Mouse (Mus musculus) MEL (cell line): ENCODE results near the gene Srprb. TPM values are rescaled to one million over a fixed set of nuclear protein-coding genes. Genes with fewer than 3 reads are reported as not detected.

Experiments used
- DNase-seq: peaks from one replicate; pipeline ENCODE4 v3.0.0; 2011; ENCODE audit warnings: low read depth, low spot score
- H3K27ac ChIP-seq: 2 replicates; pipeline ENCODE4 v1.5.1; 2012; ENCODE audit warnings: low read depth, mild to moderate bottlenecking, control low read depth, low read length, moderate library complexity; ENCODE audit not compliant: control insufficient read depth
- H3K27me3 ChIP-seq, 2 experiments: fragments of 150-350 bp in 1 of 2; sonication (generic) in 1 of 2; 2 replicates each; pipeline ENCODE4 v1.6.1; 2012; ENCODE audit warnings: low read length in 2 of 2, mild to moderate bottlenecking in 2 of 2, improper control_type of control experiment in 1 of 2, moderate library complexity in 1 of 2; ENCODE audit not compliant: insufficient read depth in 2 of 2, control insufficient read depth in 1 of 2
- H3K36me3 ChIP-seq, 2 experiments: 2 replicates each; pipeline ENCODE4 v1.6.1; 2012 to 2014; ENCODE audit warnings: low read length in 2 of 2, improper control_type of control experiment in 1 of 2, inconsistent platforms in 1 of 2, mild to moderate bottlenecking in 1 of 2; ENCODE audit not compliant: insufficient read depth in 2 of 2, control insufficient read depth in 1 of 2
- H3K4me1 ChIP-seq, 2 experiments: fragments of 150-350 bp in 1 of 2; sonication (generic) in 1 of 2; 2 replicates each; pipeline ENCODE4 v1.6.1; 2012; ENCODE audit warnings: low read length in 2 of 2, improper control_type of control experiment in 1 of 2, mild to moderate bottlenecking in 1 of 2; ENCODE audit not compliant: insufficient read depth in 2 of 2, control insufficient read depth in 1 of 2
- H3K4me3 ChIP-seq, 2 experiments: fragments of 150-350 bp in 1 of 2; sonication (generic) in 1 of 2; 2 replicates each; pipeline ENCODE4 v1.5.1; 2012; ENCODE audit warnings: low read depth in 2 of 2, low read length in 2 of 2, mild to moderate bottlenecking in 2 of 2, moderate library complexity in 2 of 2, control low read depth in 1 of 2, improper control_type of control experiment in 1 of 2; ENCODE audit not compliant: control insufficient read depth in 1 of 2, insufficient read depth in 1 of 2
- H3K79me2 ChIP-seq: 2 replicates; pipeline ENCODE4 v1.6.1; 2012; ENCODE audit warnings: mild to moderate bottlenecking, low read length, moderate library complexity; ENCODE audit not compliant: control insufficient read depth, poor library complexity, insufficient read depth
- H3K9ac ChIP-seq: 2 replicates; pipeline ENCODE4 v1.6.1; 2012; ENCODE audit warnings: low read depth, mild to moderate bottlenecking, control low read depth, low read length, moderate library complexity; ENCODE audit not compliant: control insufficient read depth, poor library complexity, severe bottlenecking
- H3K9me3 ChIP-seq: fragments of 150-350 bp; sonication (generic); replicated peaks from 2 replicates; pipeline ENCODE4 v1.6.1; 2012; ENCODE audit warnings: mild to moderate bottlenecking, low read length, improper control_type of control experiment, moderate library complexity; ENCODE audit not compliant: insufficient read depth
- BHLHE40 ChIP-seq: IDR thresholded peaks from 2 replicates; pipeline ENCODE4 v1.6.1; 2012; ENCODE audit warnings: low read depth, mild to moderate bottlenecking, inconsistent platforms, low read length, improper control_type of control experiment, borderline replicate concordance
- CHD1 ChIP-seq: IDR thresholded peaks from 2 replicates; pipeline ENCODE4 v1.6.1; 2012; ENCODE audit warnings: low read depth, mild to moderate bottlenecking, inconsistent platforms, low read length, improper control_type of control experiment
- CHD2 ChIP-seq: IDR thresholded peaks from 2 replicates; pipeline ENCODE4 v1.6.1; 2011; ENCODE audit warnings: low read length, improper control_type of control experiment
- E2F4 ChIP-seq: IDR thresholded peaks from 2 replicates; pipeline ENCODE4 v1.6.1; 2011; ENCODE audit warnings: low read depth, low read length, improper control_type of control experiment, borderline replicate concordance
- EP300 ChIP-seq, 2 experiments: IDR thresholded peaks; 2 replicates each; pipeline ENCODE4 v1.6.1; 2011; ENCODE audit warnings: improper control_type of control experiment in 2 of 2, low read length in 2 of 2, low read depth in 1 of 2, mild to moderate bottlenecking in 1 of 2
- ETS1 ChIP-seq: IDR thresholded peaks from 2 replicates; pipeline ENCODE4 v1.6.1; 2012; ENCODE audit warnings: low read depth, mild to moderate bottlenecking, inconsistent platforms, low read length, improper control_type of control experiment, moderate library complexity
- KAT2A ChIP-seq: conservative IDR thresholded peaks from 2 replicates; pipeline ENCODE4 v1.6.1; 2012; ENCODE audit warnings: low read depth, low read length, improper control_type of control experiment, inconsistent platforms
- MAX ChIP-seq: IDR thresholded peaks from 2 replicates; pipeline ENCODE4 v1.6.1; 2011; ENCODE audit warnings: low read length, improper control_type of control experiment
- MAZ ChIP-seq: IDR thresholded peaks from 2 replicates; pipeline ENCODE4 v1.6.1; 2012; ENCODE audit warnings: low read depth, mild to moderate bottlenecking, inconsistent platforms, low read length, improper control_type of control experiment
- MEF2A ChIP-seq: IDR thresholded peaks from 2 replicates; pipeline ENCODE4 v1.6.1; 2014; ENCODE audit warnings: low read depth, mild to moderate bottlenecking, inconsistent platforms, low read length, improper control_type of control experiment; ENCODE audit not compliant: poor library complexity, insufficient replicate concordance, severe bottlenecking; ENCODE audit errors: extremely low read depth
- NELFE ChIP-seq: IDR thresholded peaks from 2 replicates; pipeline ENCODE4 v1.6.1; 2011; ENCODE audit warnings: low read depth, low read length, improper control_type of control experiment
- POLR2AphosphoS2 ChIP-seq: IDR thresholded peaks from 2 replicates; pipeline ENCODE4 v1.6.1; 2011; ENCODE audit warnings: low read length, improper control_type of control experiment
- POLR2AphosphoS5 ChIP-seq: IDR thresholded peaks from 2 replicates; pipeline ENCODE4 v1.6.1; 2012; ENCODE audit warnings: low read depth, borderline replicate concordance, mild to moderate bottlenecking, inconsistent platforms, low read length, moderate library complexity, mixed read lengths
- UBTF ChIP-seq: IDR thresholded peaks from 2 replicates; pipeline ENCODE4 v1.6.1; 2012; ENCODE audit warnings: low read depth, mild to moderate bottlenecking, inconsistent platforms, low read length, improper control_type of control experiment, moderate library complexity, borderline replicate concordance; ENCODE audit not compliant: insufficient read depth
- USF2 ChIP-seq, 2 experiments: IDR thresholded peaks; 2 replicates each; pipeline ENCODE4 v1.6.1; 2011 to 2012; ENCODE audit warnings: improper control_type of control experiment in 2 of 2, low read length in 2 of 2, borderline replicate concordance in 1 of 2, inconsistent platforms in 1 of 2, low read depth in 1 of 2, mild to moderate bottlenecking in 1 of 2; ENCODE audit not compliant: insufficient read depth in 1 of 2
- ZNF384 ChIP-seq: IDR thresholded peaks from 2 replicates; pipeline ENCODE4 v1.6.1; 2012; ENCODE audit warnings: low read depth, mild to moderate bottlenecking, inconsistent platforms, low read length, improper control_type of control experiment
- polyA plus RNA-seq, 2 experiments: library from polyadenylated mRNA; stranded (reverse) in 1 of 2; unstranded in 1 of 2; fragments of >175 nt in 1 of 2; fragments of >200 nt in 1 of 2; gene quantifications; 2 replicates each; pipeline versions ENCODE4 v1.2.1 to v1.2.4; 2012; ENCODE audit warnings: low replicate concordance in 2 of 2, low read depth in 1 of 2; ENCODE audit not compliant: insufficient read length in 2 of 2, insufficient read depth in 1 of 2, missing spikeins in 1 of 2
- total RNA-seq: library from RNA; depleted of rRNA; stranded (reverse); fragments of 300-350 nt; gene quantifications from 2 replicates; pipeline ENCODE4 v1.2.3, GENCODE M21; 2012

Gene Srprb
- total and polyA plus RNA-seq, 3 experiments, result 71.5 to 85.0 TPM; not detected in 1

DNA sequence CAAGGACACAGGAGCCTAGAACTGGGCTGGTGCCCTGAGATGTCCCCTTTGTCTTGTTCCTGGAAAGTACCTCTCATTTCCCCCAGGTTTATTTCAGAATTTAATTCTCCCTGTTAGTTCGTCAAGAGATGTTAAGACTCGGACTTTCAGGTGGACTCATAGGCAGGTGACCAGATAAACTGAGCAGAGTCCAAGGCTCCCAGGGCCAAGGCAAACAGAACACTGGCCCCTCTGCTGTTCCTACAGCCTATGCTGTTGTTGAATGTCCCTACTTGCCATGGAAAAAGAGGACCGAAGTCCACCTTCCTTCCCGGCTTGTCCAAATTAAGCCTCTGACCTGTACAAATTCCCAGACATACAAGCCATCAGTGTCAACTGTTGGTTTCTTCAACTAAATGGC, 41.7 kb upstream of the Srprb start:
- H3K9me3 ChIP-seq, result no peaks in the 10 kb centered on the region
- H3K27me3 ChIP-seq, result no peaks in the 10 kb centered on the region; a peak in 1 of 4 replicates
- H3K27ac ChIP-seq, result no peak overlapping the region
- no peak for DNase-seq
- TF ChIP-seq CHD1 (no peak), MAZ (no peak), CHD2 (no peak), ETS1 (no peak), BHLHE40 (no peak), UBTF (no peak), NELFE (no peak), USF2 (IDR thresholded peaks at IDR 0.05; ENCODE audit: borderline replicate concordance in 1 of 2, insufficient read depth in 1 of 2, low read depth in 1 of 2, low read length in 2 of 2) (no peak), EP300 (IDR thresholded peaks at IDR 0.05; ENCODE audit: low read depth in 1 of 2, low read length in 2 of 2) (no peak), MAX (no peak), ZNF384 (no peak), KAT2A (no peak), POLR2AphosphoS5 (no peak), POLR2AphosphoS2 (no peak), E2F4 (no peak)
- H3K9ac ChIP-seq, result no peak overlapping the region
- H3K36me3 ChIP-seq, result no peaks in the 10 kb centered on the region
- no peaks in the 10 kb centered on the region for H3K79me2 ChIP-seq
- H3K4me1 ChIP-seq, result no peaks in the 10 kb centered on the region
- H3K4me3 ChIP-seq, result no peak overlapping the region

DNA sequence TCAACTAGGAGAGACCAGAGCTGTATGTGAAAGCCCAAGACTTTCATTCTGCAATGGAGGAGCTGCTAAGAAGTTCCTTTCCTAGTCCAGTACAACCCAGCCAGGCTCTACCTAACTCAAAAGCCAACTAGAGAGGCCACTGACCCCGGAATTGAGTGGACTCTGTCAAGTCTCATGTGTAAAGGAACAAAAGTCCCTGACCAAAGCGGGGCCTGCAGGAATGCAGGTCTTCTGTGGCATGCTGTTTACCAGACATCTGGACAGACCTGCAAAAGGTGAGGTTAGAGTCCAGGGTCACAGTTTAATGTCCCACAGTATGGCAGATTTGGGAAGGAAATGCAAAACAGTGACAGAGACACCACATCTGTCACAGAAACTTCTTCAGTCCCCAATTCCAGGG, 39.3 kb upstream of the Srprb start:
- H3K4me3 ChIP-seq, result no peak overlapping the region
- TF ChIP-seq USF2 (IDR thresholded peaks at IDR 0.05; ENCODE audit: borderline replicate concordance in 1 of 2, insufficient read depth in 1 of 2, low read depth in 1 of 2, low read length in 2 of 2), result no peak
- no peak for TF ChIP-seq MEF2A
- H3K9me3 ChIP-seq, result no peaks in the 10 kb centered on the region
- H3K36me3 ChIP-seq, result no peaks in the 10 kb centered on the region
- H3K9ac ChIP-seq, result no peak overlapping the region
- H3K4me1 ChIP-seq, result no peaks in the 10 kb centered on the region
- DNase-seq, result no peak
- no peaks in the 10 kb centered on the region; a peak in 1 of 4 replicates for H3K27me3 ChIP-seq
- H3K79me2 ChIP-seq, result no peaks in the 10 kb centered on the region
- no peak overlapping the region for H3K27ac ChIP-seq
